Mouse (Mus musculus) forebrain, embryonic 11.5 days (tissue): ENCODE data around the gene Cfap100. TPM values are rescaled to one million over a fixed set of nuclear protein-coding genes. Genes with fewer than 3 reads are reported as not detected.

ENCODE experiments used
- ATAC-seq: fragments of 200-750 bp; cut with Nextera tagmentation; replicated peaks from 2 replicates; pipeline ENCODE4 v1.8.0; 2017; ENCODE audit warnings: moderate TSS enrichment; ENCODE audit not compliant: low FRiP score
- DNase-seq: peaks from one replicate; pipeline ENCODE4 v3.0.0-alpha.2; 2017; ENCODE audit warnings: low spot score
- H3K27ac ChIP-seq: fragments of 300-500 bp; sonication (generic); 2 replicates; pipeline ENCODE4 v1.5.1; 2014; ENCODE audit warnings: low read depth, low read length
- H3K27me3 ChIP-seq: fragments of 300-500 bp; sonication (generic); 2 replicates; pipeline ENCODE4 v1.6.1; 2014; ENCODE audit warnings: mild to moderate bottlenecking, low read length, mixed read lengths; ENCODE audit not compliant: control insufficient read depth, insufficient read depth
- H3K36me3 ChIP-seq: fragments of 300-500 bp; sonication (generic); 2 replicates; pipeline ENCODE4 v1.6.1; 2014; ENCODE audit warnings: mild to moderate bottlenecking, low read length, moderate library complexity, mixed read lengths; ENCODE audit not compliant: control insufficient read depth, insufficient read depth
- H3K4me1 ChIP-seq: fragments of 300-500 bp; sonication (generic); replicated peaks from 2 replicates; pipeline ENCODE4 v1.6.1; 2014; ENCODE audit warnings: low read length, mixed read lengths; ENCODE audit not compliant: control insufficient read depth, insufficient read depth
- H3K4me2 ChIP-seq: fragments of 300-500 bp; sonication (generic); 2 replicates; pipeline ENCODE4 v1.6.1; 2014; ENCODE audit warnings: low read depth, mild to moderate bottlenecking, low read length, moderate library complexity, mixed read lengths; ENCODE audit not compliant: severe bottlenecking
- H3K4me3 ChIP-seq: fragments of 300-500 bp; sonication (generic); 2 replicates; pipeline ENCODE4 v1.5.1; 2014; ENCODE audit warnings: low read depth, low read length
- H3K9ac ChIP-seq: fragments of 300-500 bp; sonication (generic); 2 replicates; pipeline ENCODE4 v1.6.1; 2014; ENCODE audit warnings: low read length
- H3K9me3 ChIP-seq: fragments of 300-500 bp; sonication (generic); 2 replicates; pipeline ENCODE4 v1.6.1; 2016; ENCODE audit warnings: low read length, mixed read lengths; ENCODE audit not compliant: control insufficient read depth
- WGBS: fragments of 180-500 bp; shearing (Covaris S2); extraction: QIAGEN DNeasy Blood & Tissue Kit; methylation state at CpG from one replicate; pipeline ENCODE4 v1.1.7; 2014; 5-methylcytosine and 5-hydroxymethylcytosine counted together
- polyA plus RNA-seq: library from polyadenylated mRNA; unstranded; fragments of >200 nt; fragmentation: Nextera tagmentation; extraction: Ambion mirVana; gene quantifications from 2 replicates; pipeline ENCODE4 v1.2.1, GENCODE M21; 2014

Gene Cfap100
- polyA plus RNA-seq, 1 experiment from 2014 or later: 1.8 TPM

- Histone ChIP-seq H3K36me3 (no peaks in the 10 kb centered on the region), H3K27me3 (no peaks in the 10 kb centered on the region), H3K4me2 (no peak overlapping the region), H3K4me1 (no peaks in the 10 kb centered on the region; the same call in 1 of the 2 replicates), H3K9me3 (no peaks in the 10 kb centered on the region), H3K4me3 (no peak overlapping the region), H3K9ac (no peak overlapping the region), H3K27ac (no peak overlapping the region)
- WGBS: 69% methylated on average over 12 of the region's 12 CpGs
- DNase-seq: peak; percentile 47
- ATAC-seq: no peak
Measured at GRCm38 (mm10) chr6:90470947-90471541, 42.4 kb upstream of the Cfap100 start.

GRCm38 (mm10) chr6:90470255-90470654 is 41.7 kb upstream of the Cfap100 start:
- Histone ChIP-seq H3K4me3 (no peak overlapping the region), H3K4me1 (no peaks in the 10 kb centered on the region; the same call in 1 of the 2 replicates), H3K27ac (no peak overlapping the region), H3K4me2 (no peak overlapping the region), H3K27me3 (no peaks in the 10 kb centered on the region), H3K36me3 (no peaks in the 10 kb centered on the region), H3K9ac (no peak overlapping the region), H3K9me3 (no peaks in the 10 kb centered on the region)
- WGBS: 93% methylated on average over 2 of the region's 2 CpGs
- ATAC-seq (no peak), DNase-seq (peak; percentile 30)

GRCm38 (mm10) chr6:90469041-90469440 is 40.4 kb upstream of the Cfap100 start:
- 88% methylated on average over 6 of the region's 6 CpGs for WGBS
- Histone ChIP-seq H3K27ac (no peak overlapping the region), H3K4me3 (no peak overlapping the region), H3K9me3 (no peaks in the 10 kb centered on the region), H3K4me2 (no peak overlapping the region), H3K36me3 (no peaks in the 10 kb centered on the region), H3K4me1 (no peaks in the 10 kb centered on the region; the same call in 1 of the 2 replicates), H3K27me3 (no peaks in the 10 kb centered on the region), H3K9ac (no peak overlapping the region)
- ATAC-seq: no peak
- DNase-seq: no peak

- ATAC-seq (no peak), DNase-seq (peak; percentile 42)
- H3K4me1 ChIP-seq: peaks cover under 1% of the 10 kb centered on the region; the same call in 1 of the 2 replicates
- H3K4me2 ChIP-seq: no peak overlapping the region
- H3K4me3 ChIP-seq: no peak overlapping the region
- H3K9me3 ChIP-seq: no peaks in the 10 kb centered on the region
- H3K27ac ChIP-seq: no peak overlapping the region
- H3K27me3 ChIP-seq: peaks cover 2% of the 10 kb centered on the region; the same call in 1 of the 2 replicates
- 88% methylated on average over 1 of the region's 1 CpGs for WGBS
- no peaks in the 10 kb centered on the region for H3K36me3 ChIP-seq
- no peak overlapping the region for H3K9ac ChIP-seq
Measured at GRCm38 (mm10) chr6:90468216-90468615, 39.6 kb upstream of the Cfap100 start.

- H3K27ac ChIP-seq: no peak overlapping the region
- peaks cover 6% of the 10 kb centered on the region; the same call in 1 of the 2 replicates for H3K4me1 ChIP-seq
- DNase-seq: peak; percentile 42
- no peaks in the 10 kb centered on the region for H3K36me3 ChIP-seq
- H3K4me2 ChIP-seq: no peak overlapping the region
- ATAC-seq: no peak
- 87% methylated on average over 12 of the region's 12 CpGs for WGBS
- no peak overlapping the region for H3K9ac ChIP-seq
- peaks cover 8% of the 10 kb centered on the region for H3K27me3 ChIP-seq
- H3K9me3 ChIP-seq: no peaks in the 10 kb centered on the region
- H3K4me3 ChIP-seq: no peak overlapping the region
Measured at GRCm38 (mm10) chr6:90466847-90467410, 38.3 kb upstream of the Cfap100 start.

GRCm38 (mm10) chr6:90466079-90466478 is 37.5 kb upstream of the Cfap100 start:
- DNase-seq: peak; percentile 45
- no peak for ATAC-seq
- WGBS: 86% methylated on average over 10 of the region's 10 CpGs

GRCm38 (mm10) chr6:90465028-90465640 is 36.5 kb upstream of the Cfap100 start:
- Histone ChIP-seq H3K36me3 (no peaks in the 10 kb centered on the region), H3K4me1 (peaks cover 6% of the 10 kb centered on the region; the same call in 1 of the 2 replicates), H3K27me3 (peaks cover 19% of the 10 kb centered on the region), H3K27ac (no peak overlapping the region), H3K9ac (no peak overlapping the region), H3K4me3 (no peak overlapping the region), H3K9me3 (no peaks in the 10 kb centered on the region), H3K4me2 (no peak overlapping the region)
- WGBS: 92% methylated on average over 11 of the region's 11 CpGs
- DNase-seq (peak; percentile 33), ATAC-seq (no peak)

More at GRCm38 (mm10) chr6:90466079-90466478, 37.5 kb upstream of the Cfap100 start:
- no peak overlapping the region for H3K4me3 ChIP-seq
- no peak overlapping the region for H3K9ac ChIP-seq
- no peaks in the 10 kb centered on the region for H3K36me3 ChIP-seq
- H3K9me3 ChIP-seq: no peaks in the 10 kb centered on the region
- peaks cover 6% of the 10 kb centered on the region; the same call in 1 of the 2 replicates for H3K4me1 ChIP-seq
- H3K4me2 ChIP-seq: no peak overlapping the region
- no peak overlapping the region for H3K27ac ChIP-seq
- peaks cover 16% of the 10 kb centered on the region for H3K27me3 ChIP-seq

- peaks cover 19% of the 10 kb centered on the region for H3K27me3 ChIP-seq
- no peak overlapping the region for H3K4me3 ChIP-seq
- ATAC-seq (no peak), DNase-seq (no peak)
- H3K4me1 ChIP-seq: peaks cover 6% of the 10 kb centered on the region; the same call in 1 of the 2 replicates
- H3K9ac ChIP-seq: no peak overlapping the region
- WGBS: 29% methylated on average over 7 of the region's 7 CpGs
- no peak overlapping the region for H3K27ac ChIP-seq
- peak overlapping the region; percentile 100 for H3K4me2 ChIP-seq
- H3K9me3 ChIP-seq: no peaks in the 10 kb centered on the region
- no peaks in the 10 kb centered on the region for H3K36me3 ChIP-seq
Measured at GRCm38 (mm10) chr6:90463890-90464421, 35.4 kb upstream of the Cfap100 start.
